Mouse (Mus musculus) CH12.LX (cell line): ENCODE measurements around the gene Naa35. TPM values are rescaled to one million over a fixed set of nuclear protein-coding genes. Genes with fewer than 3 reads are reported as not detected.

Experiments used
- DNase-seq: peaks from one replicate; pipeline ENCODE4 v3.0.0-alpha.2; 2013; ENCODE audit errors: extremely low read depth
- H3K27ac ChIP-seq: 2 replicates; pipeline ENCODE4 v1.5.1; 2012; ENCODE audit warnings: low read depth, mild to moderate bottlenecking, control low read depth, moderate library complexity; ENCODE audit not compliant: insufficient read depth
- H3K27me3 ChIP-seq: replicated peaks from 2 replicates; pipeline ENCODE3; 2012; ENCODE audit warnings: inconsistent platforms
- H3K36me3 ChIP-seq, 2 experiments: replicated peaks in 1 of 2; 2 replicates each; pipeline versions ENCODE3 to v1.6.1; 2012; ENCODE audit warnings: inconsistent platforms in 1 of 2, low read length in 1 of 2, mild to moderate bottlenecking in 1 of 2, mixed read lengths in 1 of 2, moderate library complexity in 1 of 2; ENCODE audit not compliant: control insufficient read depth in 1 of 2, insufficient read depth in 1 of 2
- H3K4me1 ChIP-seq, 2 experiments: 2 replicates each; pipeline ENCODE4 v1.6.1; 2012; ENCODE audit warnings: inconsistent platforms in 1 of 2, moderate library complexity in 1 of 2; ENCODE audit not compliant: insufficient read depth in 2 of 2, control insufficient read depth in 1 of 2
- H3K4me2 ChIP-seq: 2 replicates; pipeline ENCODE4 v1.6.1; 2012; ENCODE audit warnings: low read depth, mild to moderate bottlenecking, control low read depth; ENCODE audit not compliant: poor library complexity, insufficient read depth, severe bottlenecking
- H3K4me3 ChIP-seq, 3 experiments: fragments of 150-350 bp in 1 of 3; sonication (generic) in 1 of 3; replicated peaks in 1 of 3; 2 replicates each; pipeline versions ENCODE3 to v1.5.1; 2011 to 2012; ENCODE audit warnings: low read depth in 2 of 3, low read length in 2 of 3, mild to moderate bottlenecking in 2 of 3, moderate library complexity in 2 of 3, control low read depth in 1 of 3, improper control_type of control experiment in 1 of 3, inconsistent platforms in 1 of 3, mixed read lengths in 1 of 3; ENCODE audit not compliant: poor library complexity in 1 of 3
- H3K79me2 ChIP-seq: replicated peaks from 2 replicates; pipeline ENCODE4 v1.6.1; 2012; ENCODE audit warnings: mild to moderate bottlenecking, moderate library complexity; ENCODE audit not compliant: control insufficient read depth, poor library complexity, insufficient read depth, severe bottlenecking; ENCODE audit errors: extremely low read depth
- H3K9ac ChIP-seq: 2 replicates; pipeline ENCODE4 v1.6.1; 2012; ENCODE audit warnings: low read depth, mild to moderate bottlenecking, control low read depth, moderate library complexity; ENCODE audit not compliant: insufficient read depth
- H3K9me3 ChIP-seq: replicated peaks from 2 replicates; pipeline ENCODE3; 2012; ENCODE audit warnings: low read length, inconsistent platforms, mixed read lengths
- BHLHE40 ChIP-seq: IDR thresholded peaks from 2 replicates; pipeline ENCODE4 v1.6.1; 2011; ENCODE audit warnings: mild to moderate bottlenecking, low read depth, low read length, improper control_type of control experiment
- CHD2 ChIP-seq: IDR thresholded peaks from 2 replicates; pipeline ENCODE4 v1.6.1; 2011; ENCODE audit warnings: low read length, improper control_type of control experiment
- E2F4 ChIP-seq: IDR thresholded peaks from 2 replicates; pipeline ENCODE4 v1.6.1; 2011; ENCODE audit warnings: low read depth, low read length, improper control_type of control experiment; ENCODE audit not compliant: insufficient replicate concordance
- ELF1 ChIP-seq: IDR thresholded peaks from 2 replicates; pipeline ENCODE4 v1.6.1; 2014; ENCODE audit warnings: low read depth, mild to moderate bottlenecking, inconsistent platforms, low read length, improper control_type of control experiment
- EP300 ChIP-seq: IDR thresholded peaks from 2 replicates; pipeline ENCODE4 v1.6.1; 2011; ENCODE audit warnings: low read length, improper control_type of control experiment
- ETS1 ChIP-seq: conservative IDR thresholded peaks from 2 replicates; pipeline ENCODE4 v1.6.1; 2012; ENCODE audit warnings: low read depth, mild to moderate bottlenecking, inconsistent platforms, low read length, improper control_type of control experiment, moderate library complexity
- GABPA ChIP-seq: IDR thresholded peaks from 2 replicates; pipeline ENCODE4 v1.6.1; 2012; ENCODE audit warnings: low read depth, low read length, improper control_type of control experiment, inconsistent platforms; ENCODE audit not compliant: insufficient replicate concordance
- HCFC1 ChIP-seq: IDR thresholded peaks from 2 replicates; pipeline ENCODE4 v1.6.1; 2012; ENCODE audit warnings: low read depth, mild to moderate bottlenecking, inconsistent platforms, low read length, improper control_type of control experiment
- IRF4 ChIP-seq: IDR thresholded peaks from 2 replicates; pipeline ENCODE4 v1.6.1; 2014; ENCODE audit warnings: low read depth, mild to moderate bottlenecking, inconsistent platforms, low read length, improper control_type of control experiment
- JUN ChIP-seq: IDR thresholded peaks from 2 replicates; pipeline ENCODE4 v1.6.1; 2011; ENCODE audit warnings: low read depth, mild to moderate bottlenecking, low read length, improper control_type of control experiment, moderate library complexity; ENCODE audit not compliant: insufficient read depth
- JUND ChIP-seq: conservative IDR thresholded peaks from 2 replicates; pipeline ENCODE4 v1.6.1; 2011; ENCODE audit warnings: low read depth, low read length, improper control_type of control experiment
- MAX ChIP-seq: IDR thresholded peaks from 2 replicates; pipeline ENCODE4 v1.6.1; 2011; ENCODE audit warnings: low read length, improper control_type of control experiment
- MAZ ChIP-seq: IDR thresholded peaks from 2 replicates; pipeline ENCODE4 v1.6.1; 2012; ENCODE audit warnings: low read depth, mild to moderate bottlenecking, inconsistent platforms, low read length, improper control_type of control experiment, moderate library complexity
- MEF2A ChIP-seq: IDR thresholded peaks from 2 replicates; pipeline ENCODE4 v1.6.1; 2014; ENCODE audit warnings: low read depth, mild to moderate bottlenecking, inconsistent platforms, low read length, improper control_type of control experiment, borderline replicate concordance
- MYC ChIP-seq: IDR thresholded peaks from 2 replicates; pipeline ENCODE4 v1.6.1; 2011; ENCODE audit warnings: low read depth, mild to moderate bottlenecking, improper control_type of control experiment, low read length
- PAX5 ChIP-seq: IDR thresholded peaks from 2 replicates; pipeline ENCODE4 v1.6.1; 2012; ENCODE audit warnings: low read length, inconsistent platforms, mixed read lengths
- POLR2A ChIP-seq: IDR thresholded peaks from 2 replicates; pipeline ENCODE4 v1.6.1; 2011; ENCODE audit warnings: low read depth, mild to moderate bottlenecking, improper control_type of control experiment, low read length
- POLR2AphosphoS2 ChIP-seq: IDR thresholded peaks from 2 replicates; pipeline ENCODE4 v1.6.1; 2011; ENCODE audit warnings: low read depth, low read length, improper control_type of control experiment
- RAD21 ChIP-seq: IDR thresholded peaks from 2 replicates; pipeline ENCODE4 v1.6.1; 2011; ENCODE audit warnings: low read depth, mild to moderate bottlenecking, low read length, improper control_type of control experiment, moderate library complexity
- RCOR1 ChIP-seq: conservative IDR thresholded peaks from 2 replicates; pipeline ENCODE4 v1.6.1; 2012; ENCODE audit warnings: low read depth, mild to moderate bottlenecking, inconsistent platforms, low read length, improper control_type of control experiment
- SIN3A ChIP-seq: IDR thresholded peaks from 2 replicates; pipeline ENCODE4 v1.6.1; 2012; ENCODE audit warnings: low read length, improper control_type of control experiment, inconsistent platforms
- SMC3 ChIP-seq: IDR thresholded peaks from 2 replicates; pipeline ENCODE4 v1.6.1; 2011; ENCODE audit warnings: low read depth, low read length, improper control_type of control experiment
- TBP ChIP-seq: conservative IDR thresholded peaks from 2 replicates; pipeline ENCODE4 v1.6.1; 2011; ENCODE audit warnings: low read depth, low read length, improper control_type of control experiment
- TCF12 ChIP-seq: IDR thresholded peaks from 2 replicates; pipeline ENCODE4 v1.6.1; 2014; ENCODE audit warnings: low read depth, mild to moderate bottlenecking, inconsistent platforms, low read length, improper control_type of control experiment
- ZMIZ1 ChIP-seq: IDR thresholded peaks from 2 replicates; pipeline ENCODE4 v1.6.1; 2012; ENCODE audit warnings: low read depth, mild to moderate bottlenecking, inconsistent platforms, low read length, improper control_type of control experiment
- ZNF384 ChIP-seq: IDR thresholded peaks from 2 replicates; pipeline ENCODE4 v1.6.1; 2012; ENCODE audit warnings: low read depth, low read length, improper control_type of control experiment, inconsistent platforms
- dilution Hi-C: fragments of 300-500 bp; cut with MboI; formaldehyde crosslinking; loops from 2 replicates; pipeline ENCODE4 v1.14.3; 2020; ENCODE audit warnings: low sequenced_read_pairs; ENCODE audit not compliant: extremely low pct_unique_long_range_greater_than_20kb, extremely low pct_ligation_motif_present
- in situ Hi-C: fragments of 300-500 bp; cut with MboI; formaldehyde crosslinking; loops from 3 replicates; pipeline ENCODE4 v1.14.3; 2019; ENCODE audit warnings: low sequenced_read_pairs, low pct_ligation_motif_present, low pct_unique_long_range_greater_than_20kb, mixed read lengths
- polyA plus RNA-seq: library from polyadenylated mRNA; unstranded; fragments of >175 nt; gene quantifications from 2 replicates; pipeline ENCODE4 v1.2.1, GENCODE M21; 2012; ENCODE audit warnings: low read depth; ENCODE audit not compliant: insufficient read length
- total RNA-seq, 2 experiments: library from RNA; depleted of rRNA; stranded (reverse); fragments of 300-350 nt in 1 of 2; fragments of >200 nt in 1 of 2; gene quantifications; 2 replicates each; pipeline ENCODE4 v1.2.3; 2012 to 2014

Naa35 gene
- total and polyA plus RNA-seq, 3 experiments = 46.8 to 60.2 (median 56.4) TPM

DNA sequence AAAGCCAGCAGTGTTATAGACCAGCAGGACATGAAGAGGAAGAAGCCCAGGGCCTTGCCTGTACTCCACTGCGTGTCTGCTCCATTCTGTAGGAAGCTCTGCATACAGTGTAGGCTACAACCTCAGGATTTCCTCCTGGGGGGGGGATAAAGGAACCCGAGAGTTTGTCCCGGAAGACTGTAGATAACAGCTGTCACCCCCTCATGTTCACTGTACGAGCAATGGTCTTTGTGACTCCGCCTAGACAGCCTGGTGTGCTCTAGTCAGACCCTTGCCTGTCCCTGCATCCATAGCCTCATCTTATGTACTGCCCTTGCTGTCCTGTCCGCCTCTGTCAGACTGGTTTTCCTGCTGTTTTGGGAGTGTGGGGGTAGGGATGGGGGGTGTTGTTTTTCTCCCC lies 33.4 kb downstream of the Naa35 start:
- Histone ChIP-seq H3K79me2 (peaks cover 2% of the 10 kb centered on the region; the same call in 1 of the 2 replicates), H3K36me3 (peaks cover 33 to 59% of the 10 kb centered on the region in 2 experiments), H3K4me1 (peaks cover 12 to 31% of the 10 kb centered on the region in 2 experiments), H3K27ac (no peak overlapping the region), H3K9ac (no peak overlapping the region), H3K9me3 (no peaks in the 10 kb centered on the region), H3K4me3 (no peak overlapping the region), H3K4me2 (no peak overlapping the region), H3K27me3 (no peaks in the 10 kb centered on the region)
- no peak for DNase-seq
- dilution Hi-C loops = no loop called here
- in situ Hi-C loops = no loop called here
- no peak for TF ChIP-seq MYC
- TF ChIP-seq E2F4 = no peak
- TF ChIP-seq ETS1 = no peak
- TF ChIP-seq MAX = no peak
- no peak for TF ChIP-seq MAZ
- no peak for TF ChIP-seq IRF4
- no peak for TF ChIP-seq HCFC1

DNA sequence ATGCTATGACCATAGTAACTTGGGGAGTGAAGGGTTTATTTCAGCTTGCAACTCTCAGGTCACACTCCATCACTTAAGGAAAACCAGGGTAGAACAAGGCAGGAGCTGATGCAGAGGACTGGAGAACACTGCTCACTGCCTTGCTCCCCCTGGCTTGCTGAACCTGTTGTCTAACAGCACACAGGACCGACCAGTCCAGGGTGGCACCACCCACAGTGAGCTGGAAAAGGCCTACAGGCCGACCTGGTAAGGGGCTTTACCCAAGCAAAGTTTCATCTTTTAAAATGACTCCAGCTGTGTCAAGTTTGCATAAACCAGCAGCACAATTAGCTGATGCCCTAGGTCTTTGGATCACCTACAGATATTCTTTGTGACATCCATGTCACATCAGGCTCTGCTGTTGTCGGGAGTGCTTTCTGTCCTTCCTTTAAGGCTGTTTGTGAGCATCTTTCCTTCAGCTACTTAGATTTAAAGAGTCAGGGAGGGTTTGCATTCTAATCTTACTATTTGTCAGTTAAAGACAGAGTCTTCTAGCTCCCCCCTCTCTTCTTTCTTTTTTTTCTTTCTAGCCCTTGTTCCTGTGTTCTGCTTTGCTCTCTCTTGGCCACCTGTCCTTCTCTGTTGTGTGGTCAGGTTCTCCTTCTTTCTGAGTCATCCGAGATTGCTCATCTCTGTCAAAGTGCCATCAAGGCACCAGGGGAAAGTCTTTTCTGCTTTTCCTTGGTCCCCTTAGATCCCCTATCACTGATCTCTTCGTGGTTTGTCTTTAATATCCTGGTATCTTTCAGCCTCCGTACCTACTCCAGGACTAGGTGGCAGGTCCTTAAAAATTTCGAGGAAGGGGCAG lies 36.8 kb downstream of the Naa35 start:
- H3K36me3 ChIP-seq = peaks cover 29 to 50% of the 10 kb centered on the region in 2 experiments
- peak; percentile 90 for DNase-seq
- H3K27ac ChIP-seq = peak overlapping the region; percentile 98
- H3K4me3 ChIP-seq = peak overlapping the region in 2 of 3 experiments; percentile 12 to 31
- H3K4me1 ChIP-seq = peaks cover 20 to 64% of the 10 kb centered on the region in 2 experiments
- H3K9me3 ChIP-seq = no peaks in the 10 kb centered on the region
- TF ChIP-seq BHLHE40 (no peak), GABPA (no peak), RAD21 (no peak; the same call in 1 of the 2 replicates), JUN (peak; percentile 82), SIN3A (peak; percentile 74), PAX5 (no peak), JUND (peak; percentile 66), EP300 (peak; percentile 91), ZMIZ1 (no peak), MAZ (no peak), ZNF384 (peak; percentile 92), MEF2A (peak; percentile 30; the same call in 1 of the 2 replicates), TBP (0 out of 2 replicates have a peak, but pooled peaks have one; percentile 46), SMC3 (peak; percentile 8; the same call in 1 of the 2 replicates), IRF4 (peak; percentile 82), POLR2A (peak; percentile 63), ELF1 (peak; percentile 38; the same call in 1 of the 2 replicates), CHD2 (0 out of 2 replicates have a peak, but pooled peaks have one; percentile 30), TCF12 (peak; percentile 83), RCOR1 (peak; percentile 87; the same call in 1 of the 2 replicates), POLR2AphosphoS2 (no peak), HCFC1 (no peak; the same call in 1 of the 2 replicates), ETS1 (peak; percentile 74)
- H3K27me3 ChIP-seq = no peaks in the 10 kb centered on the region
- dilution Hi-C loops = no loop called here
- H3K4me2 ChIP-seq = peak overlapping the region; percentile 81
- in situ Hi-C loops = no loop called here
- H3K9ac ChIP-seq = peak overlapping the region; percentile 44
- H3K79me2 ChIP-seq = peaks cover 6% of the 10 kb centered on the region; the same call in 1 of the 2 replicates
